Mouse (Mus musculus) MEL (cell line): ENCODE data around the gene Tead1. TPM values are rescaled to one million over a fixed set of nuclear protein-coding genes. Genes with fewer than 3 reads are reported as not detected.

Experiments
- DNase-seq: peaks from one replicate; pipeline ENCODE4 v3.0.0; 2011; ENCODE audit warnings: low read depth, low spot score
- H3K27ac ChIP-seq: 2 replicates; pipeline ENCODE4 v1.5.1; 2012; ENCODE audit warnings: low read depth, mild to moderate bottlenecking, control low read depth, low read length, moderate library complexity; ENCODE audit not compliant: control insufficient read depth
- H3K27me3 ChIP-seq, 2 experiments: fragments of 150-350 bp in 1 of 2; sonication (generic) in 1 of 2; 2 replicates each; pipeline ENCODE4 v1.6.1; 2012; ENCODE audit warnings: low read length in 2 of 2, mild to moderate bottlenecking in 2 of 2, improper control_type of control experiment in 1 of 2, moderate library complexity in 1 of 2; ENCODE audit not compliant: insufficient read depth in 2 of 2, control insufficient read depth in 1 of 2
- H3K36me3 ChIP-seq, 2 experiments: 2 replicates each; pipeline ENCODE4 v1.6.1; 2012 to 2014; ENCODE audit warnings: low read length in 2 of 2, improper control_type of control experiment in 1 of 2, inconsistent platforms in 1 of 2, mild to moderate bottlenecking in 1 of 2; ENCODE audit not compliant: insufficient read depth in 2 of 2, control insufficient read depth in 1 of 2
- H3K4me1 ChIP-seq, 2 experiments: fragments of 150-350 bp in 1 of 2; sonication (generic) in 1 of 2; 2 replicates each; pipeline ENCODE4 v1.6.1; 2012; ENCODE audit warnings: low read length in 2 of 2, improper control_type of control experiment in 1 of 2, mild to moderate bottlenecking in 1 of 2; ENCODE audit not compliant: insufficient read depth in 2 of 2, control insufficient read depth in 1 of 2
- H3K4me3 ChIP-seq, 2 experiments: fragments of 150-350 bp in 1 of 2; sonication (generic) in 1 of 2; 2 replicates each; pipeline ENCODE4 v1.5.1; 2012; ENCODE audit warnings: low read depth in 2 of 2, low read length in 2 of 2, mild to moderate bottlenecking in 2 of 2, moderate library complexity in 2 of 2, control low read depth in 1 of 2, improper control_type of control experiment in 1 of 2; ENCODE audit not compliant: control insufficient read depth in 1 of 2, insufficient read depth in 1 of 2
- H3K79me2 ChIP-seq: 2 replicates; pipeline ENCODE4 v1.6.1; 2012; ENCODE audit warnings: mild to moderate bottlenecking, low read length, moderate library complexity; ENCODE audit not compliant: control insufficient read depth, poor library complexity, insufficient read depth
- H3K9ac ChIP-seq: 2 replicates; pipeline ENCODE4 v1.6.1; 2012; ENCODE audit warnings: low read depth, mild to moderate bottlenecking, control low read depth, low read length, moderate library complexity; ENCODE audit not compliant: control insufficient read depth, poor library complexity, severe bottlenecking
- H3K9me3 ChIP-seq: fragments of 150-350 bp; sonication (generic); replicated peaks from 2 replicates; pipeline ENCODE4 v1.6.1; 2012; ENCODE audit warnings: mild to moderate bottlenecking, low read length, improper control_type of control experiment, moderate library complexity; ENCODE audit not compliant: insufficient read depth
- CTCF ChIP-seq, 3 experiments: IDR thresholded peaks in 2 of 3; conservative IDR thresholded peaks in 1 of 3; 2 replicates each; pipeline ENCODE4 v1.5.1; 2011 to 2012; ENCODE audit warnings: low read length in 3 of 3, low read depth in 2 of 3, mild to moderate bottlenecking in 2 of 3, improper control_type of control experiment in 1 of 3, inconsistent platforms in 1 of 3, mixed read lengths in 1 of 3, moderate library complexity in 1 of 3; ENCODE audit not compliant: control insufficient read depth in 1 of 3, insufficient read depth in 1 of 3, poor library complexity in 1 of 3, severe bottlenecking in 1 of 3
- ELF1 ChIP-seq: IDR thresholded peaks from 2 replicates; pipeline ENCODE4 v1.6.1; 2014; ENCODE audit warnings: low read depth, mild to moderate bottlenecking, inconsistent platforms, low read length, improper control_type of control experiment, moderate library complexity
- ETS1 ChIP-seq: IDR thresholded peaks from 2 replicates; pipeline ENCODE4 v1.6.1; 2012; ENCODE audit warnings: low read depth, mild to moderate bottlenecking, inconsistent platforms, low read length, improper control_type of control experiment, moderate library complexity
- GABPA ChIP-seq: IDR thresholded peaks from 2 replicates; pipeline ENCODE4 v1.6.1; 2012; ENCODE audit warnings: low read depth, mild to moderate bottlenecking, inconsistent platforms, low read length, improper control_type of control experiment, moderate library complexity
- GATA1 ChIP-seq: IDR thresholded peaks from 2 replicates; pipeline ENCODE4 v1.6.1; 2011; ENCODE audit warnings: low read depth, low read length, improper control_type of control experiment
- JUND ChIP-seq: IDR thresholded peaks from 2 replicates; pipeline ENCODE4 v1.6.1; 2011; ENCODE audit warnings: low read depth, mild to moderate bottlenecking, improper control_type of control experiment, low read length
- KAT2A ChIP-seq: conservative IDR thresholded peaks from 2 replicates; pipeline ENCODE4 v1.6.1; 2012; ENCODE audit warnings: low read depth, low read length, improper control_type of control experiment, inconsistent platforms
- MAFK ChIP-seq: IDR thresholded peaks from 2 replicates; pipeline ENCODE4 v1.6.1; 2011; ENCODE audit warnings: low read depth, mild to moderate bottlenecking, low read length, improper control_type of control experiment, borderline replicate concordance
- MXI1 ChIP-seq: IDR thresholded peaks from 2 replicates; pipeline ENCODE4 v1.6.1; 2011; ENCODE audit warnings: mild to moderate bottlenecking, low read depth, low read length, improper control_type of control experiment
- NELFE ChIP-seq: IDR thresholded peaks from 2 replicates; pipeline ENCODE4 v1.6.1; 2011; ENCODE audit warnings: low read depth, low read length, improper control_type of control experiment
- POLR2AphosphoS2 ChIP-seq: IDR thresholded peaks from 2 replicates; pipeline ENCODE4 v1.6.1; 2011; ENCODE audit warnings: low read length, improper control_type of control experiment
- RAD21 ChIP-seq: IDR thresholded peaks from 2 replicates; pipeline ENCODE4 v1.6.1; 2011; ENCODE audit warnings: mild to moderate bottlenecking, low read depth, low read length, improper control_type of control experiment
- RCOR1 ChIP-seq: IDR thresholded peaks from 2 replicates; pipeline ENCODE4 v1.6.1; 2012; ENCODE audit warnings: low read depth, mild to moderate bottlenecking, inconsistent platforms, low read length, improper control_type of control experiment
- SIN3A ChIP-seq: IDR thresholded peaks from 2 replicates; pipeline ENCODE4 v1.6.1; 2012; ENCODE audit warnings: low read length, improper control_type of control experiment, inconsistent platforms
- UBTF ChIP-seq: IDR thresholded peaks from 2 replicates; pipeline ENCODE4 v1.6.1; 2012; ENCODE audit warnings: low read depth, mild to moderate bottlenecking, inconsistent platforms, low read length, improper control_type of control experiment, moderate library complexity, borderline replicate concordance; ENCODE audit not compliant: insufficient read depth
- USF1 ChIP-seq: IDR thresholded peaks from 2 replicates; pipeline ENCODE4 v1.6.1; 2014; ENCODE audit warnings: low read depth, mild to moderate bottlenecking, inconsistent platforms, low read length, improper control_type of control experiment, moderate library complexity
- USF2 ChIP-seq, 2 experiments: IDR thresholded peaks; 2 replicates each; pipeline ENCODE4 v1.6.1; 2011 to 2012; ENCODE audit warnings: improper control_type of control experiment in 2 of 2, low read length in 2 of 2, borderline replicate concordance in 1 of 2, inconsistent platforms in 1 of 2, low read depth in 1 of 2, mild to moderate bottlenecking in 1 of 2; ENCODE audit not compliant: insufficient read depth in 1 of 2
- ZC3H11A ChIP-seq: IDR thresholded peaks from 2 replicates; pipeline ENCODE4 v1.6.1; 2012; ENCODE audit warnings: low read depth, mild to moderate bottlenecking, inconsistent platforms, low read length, improper control_type of control experiment
- ZKSCAN1 ChIP-seq: IDR thresholded peaks from 2 replicates; pipeline ENCODE4 v1.6.1; 2012; ENCODE audit warnings: low read depth, mild to moderate bottlenecking, inconsistent platforms, low read length, improper control_type of control experiment, moderate library complexity
- ZNF384 ChIP-seq: IDR thresholded peaks from 2 replicates; pipeline ENCODE4 v1.6.1; 2012; ENCODE audit warnings: low read depth, mild to moderate bottlenecking, inconsistent platforms, low read length, improper control_type of control experiment
- polyA plus RNA-seq, 2 experiments: library from polyadenylated mRNA; stranded (reverse) in 1 of 2; unstranded in 1 of 2; fragments of >175 nt in 1 of 2; fragments of >200 nt in 1 of 2; gene quantifications; 2 replicates each; pipeline versions ENCODE4 v1.2.1 to v1.2.4; 2012; ENCODE audit warnings: low replicate concordance in 2 of 2, low read depth in 1 of 2; ENCODE audit not compliant: insufficient read length in 2 of 2, insufficient read depth in 1 of 2, missing spikeins in 1 of 2
- total RNA-seq: library from RNA; depleted of rRNA; stranded (reverse); fragments of 300-350 nt; gene quantifications from 2 replicates; pipeline ENCODE4 v1.2.3, GENCODE M21; 2012

Tead1 gene
- total and polyA plus RNA-seq, 3 experiments = not detected

GRCm38 (mm10) chr7:112721859-112722258 lies 42.7 kb downstream of the Tead1 start:
- no peak for DNase-seq
- Histone ChIP-seq H3K36me3 (no peaks in the 10 kb centered on the region), H3K27me3 (no peaks in the 10 kb centered on the region), H3K79me2 (no peaks in the 10 kb centered on the region), H3K9ac (no peak overlapping the region), H3K4me3 (no peak overlapping the region), H3K9me3 (no peaks in the 10 kb centered on the region; the same call in 1 of the 2 replicates), H3K27ac (no peak overlapping the region), H3K4me1 (no peaks in the 10 kb centered on the region)
- no peak for TF ChIP-seq ELF1
- no peak for TF ChIP-seq RAD21
- no peak for TF ChIP-seq NELFE
- no peak for TF ChIP-seq GATA1
- TF ChIP-seq USF1 = no peak
- no peak for TF ChIP-seq POLR2AphosphoS2
- TF ChIP-seq ZNF384 = no peak
- no peak for TF ChIP-seq KAT2A
- no peak for TF ChIP-seq MAFK
- no peak for TF ChIP-seq GABPA
- no peak for TF ChIP-seq UBTF
- no peak for TF ChIP-seq RCOR1
- no peak for TF ChIP-seq ETS1
- no peak for TF ChIP-seq CTCF (IDR thresholded peaks at IDR 0.05 in 2 of 3, conservative IDR thresholded peaks at IDR 0.05 in 1 of 3; ENCODE audit: control insufficient read depth in 1 of 3, insufficient read depth in 1 of 3, low read depth in 2 of 3, low read length in 3 of 3, poor library complexity in 1 of 3, severe bottlenecking in 1 of 3)
- TF ChIP-seq JUND = no peak

GRCm38 (mm10) chr7:112728399-112728798 lies 49.3 kb downstream of the Tead1 start:
- H3K27ac ChIP-seq = no peak overlapping the region

More at GRCm38 (mm10) chr7:112728399-112728798, 49.3 kb downstream of the Tead1 start:
- Histone ChIP-seq H3K4me3 (no peak overlapping the region), H3K4me1 (no peaks in the 10 kb centered on the region), H3K9ac (no peak overlapping the region), H3K36me3 (no peaks in the 10 kb centered on the region), H3K9me3 (no peaks in the 10 kb centered on the region), H3K27me3 (no peaks in the 10 kb centered on the region), H3K79me2 (no peaks in the 10 kb centered on the region)
- TF ChIP-seq POLR2AphosphoS2 (no peak), ZKSCAN1 (no peak), ZC3H11A (no peak), RCOR1 (no peak), USF2 (IDR thresholded peaks at IDR 0.05; ENCODE audit: borderline replicate concordance in 1 of 2, insufficient read depth in 1 of 2, low read depth in 1 of 2, low read length in 2 of 2) (no peak), SIN3A (no peak), GABPA (no peak), RAD21 (no peak), MXI1 (no peak)
- DNase-seq = no peak
